Mouse (Mus musculus): ENCODE data around the gene Ccser1.

Ccser1 gene

GRCm38 (mm10) chr6:61438165-61438564 lies 258.0 kb downstream of the Ccser1 start:
- no peak for DNase-seq (ENCODE audit: low read depth)

GRCm38 (mm10) chr6:61471371-61472152 lies 291.4 kb downstream of the Ccser1 start:
- no peak for DNase-seq (ENCODE audit: low read depth)

- DNase-seq (ENCODE audit: low read depth): no peak
Measured at GRCm38 (mm10) chr6:61485336-61485735, 305.2 kb downstream of the Ccser1 start.

GRCm38 (mm10) chr6:61491979-61492821 lies 312.1 kb downstream of the Ccser1 start:
- no peak for DNase-seq (ENCODE audit: low read depth)

GRCm38 (mm10) chr6:61493386-61493785 lies 313.3 kb downstream of the Ccser1 start:
- DNase-seq (ENCODE audit: low read depth): no peak

GRCm38 (mm10) chr6:61515310-61515709 lies 335.2 kb downstream of the Ccser1 start:
- no peak for DNase-seq (ENCODE audit: low read depth)

- no peak for DNase-seq (ENCODE audit: low read depth)
Measured at GRCm38 (mm10) chr6:61521587-61521986, 341.5 kb downstream of the Ccser1 start.

GRCm38 (mm10) chr6:61522108-61522507 lies 342.0 kb downstream of the Ccser1 start:
- DNase-seq (ENCODE audit: low read depth): no peak

- no peak for DNase-seq (ENCODE audit: low read depth)
Measured at GRCm38 (mm10) chr6:61523748-61524493, 343.8 kb downstream of the Ccser1 start.

- DNase-seq (ENCODE audit: low read depth): no peak
Measured at GRCm38 (mm10) chr6:61540732-61541131, 360.6 kb downstream of the Ccser1 start.

- DNase-seq (ENCODE audit: low read depth): no peak
Measured at GRCm38 (mm10) chr6:61543459-61544044, 363.4 kb downstream of the Ccser1 start.

GRCm38 (mm10) chr6:61567551-61567950 lies 387.4 kb downstream of the Ccser1 start:
- DNase-seq (ENCODE audit: low read depth): no peak

GRCm38 (mm10) chr6:61567967-61568366 lies 387.8 kb downstream of the Ccser1 start:
- no peak for DNase-seq (ENCODE audit: low read depth)

GRCm38 (mm10) chr6:61581696-61582095 lies 401.6 kb downstream of the Ccser1 start:
- DNase-seq (ENCODE audit: low read depth): no peak

GRCm38 (mm10) chr6:61588999-61589398 lies 408.9 kb downstream of the Ccser1 start:
- no peak for DNase-seq (ENCODE audit: low read depth)

GRCm38 (mm10) chr6:61601911-61602310 lies 421.8 kb downstream of the Ccser1 start:
- DNase-seq (ENCODE audit: low read depth): no peak

- DNase-seq (ENCODE audit: low read depth): no peak
Measured at GRCm38 (mm10) chr6:61614920-61615319, 434.8 kb downstream of the Ccser1 start.

- no peak for DNase-seq (ENCODE audit: low read depth)
Measured at GRCm38 (mm10) chr6:61621707-61622106, 441.6 kb downstream of the Ccser1 start.

- DNase-seq (ENCODE audit: low read depth): no peak
Measured at GRCm38 (mm10) chr6:61661414-61661813, 481.3 kb downstream of the Ccser1 start.

GRCm38 (mm10) chr6:61664572-61664971 lies 484.4 kb downstream of the Ccser1 start:
- DNase-seq (ENCODE audit: low read depth): no peak

GRCm38 (mm10) chr6:61687002-61687401 lies 506.9 kb downstream of the Ccser1 start:
- DNase-seq (ENCODE audit: low read depth): no peak

- no peak for DNase-seq (ENCODE audit: low read depth)
Measured at GRCm38 (mm10) chr6:61703003-61703402, 522.9 kb downstream of the Ccser1 start.

Data from c-Kit-positive CD71-positive TER-119-negative erythroid progenitor cells, embryonic 14.5 days (primary cell).